Mouse (Mus musculus) embryonic facial prominence, embryonic 13.5 days (tissue): ENCODE results near the gene Olfr93. TPM values are rescaled to one million over a fixed set of nuclear protein-coding genes. Genes with fewer than 3 reads are reported as not detected.
"Not testable (repeated sequence)": the region's sequence is repeated elsewhere in the genome, so short reads cannot be mapped to it uniquely, and the experiment has no call there.

ENCODE experiments used
- ATAC-seq: fragments of 200-750 bp; cut with Nextera tagmentation; 2 replicates; pipeline ENCODE4 v1.8.0; 2017; ENCODE audit warnings: low read depth; ENCODE audit not compliant: insufficient number of reproducible peaks, insufficient read depth, low FRiP score, low TSS enrichment
- H3K27ac ChIP-seq: fragments of 300-500 bp; sonication (generic); 2 replicates; pipeline ENCODE4 v1.5.1; 2015; ENCODE audit warnings: moderate library complexity, mild to moderate bottlenecking, inconsistent platforms
- H3K27me3 ChIP-seq: fragments of 300-500 bp; sonication (generic); 2 replicates; pipeline ENCODE4 v1.6.1; 2015; ENCODE audit warnings: mild to moderate bottlenecking, inconsistent platforms
- H3K36me3 ChIP-seq: fragments of 300-500 bp; sonication (generic); 2 replicates; pipeline ENCODE4 v1.6.1; 2015; ENCODE audit warnings: mild to moderate bottlenecking, inconsistent platforms
- H3K4me1 ChIP-seq: fragments of 300-500 bp; sonication (generic); 2 replicates; pipeline ENCODE4 v1.6.1; 2015; ENCODE audit warnings: inconsistent platforms
- H3K4me2 ChIP-seq: fragments of 300-500 bp; sonication (generic); 2 replicates; pipeline ENCODE4 v1.6.1; 2015; ENCODE audit warnings: moderate library complexity, mild to moderate bottlenecking, inconsistent platforms
- H3K4me3 ChIP-seq: fragments of 300-500 bp; sonication (generic); 2 replicates; pipeline ENCODE4 v1.5.1; 2015; ENCODE audit warnings: mild to moderate bottlenecking, inconsistent platforms
- H3K9ac ChIP-seq: fragments of 300-500 bp; sonication (generic); 2 replicates; pipeline ENCODE4 v1.6.1; 2015; ENCODE audit warnings: mild to moderate bottlenecking, inconsistent platforms
- H3K9me3 ChIP-seq: fragments of 300-500 bp; sonication (generic); 2 replicates; pipeline ENCODE4 v1.6.1; 2016; ENCODE audit warnings: inconsistent platforms
- WGBS: fragments of 180-500 bp; shearing (Covaris S2); methylation state at CpG from one replicate; pipeline ENCODE4 v1.1.7; 2015; ENCODE audit warnings: mixed read lengths; 5-methylcytosine and 5-hydroxymethylcytosine counted together
- polyA plus RNA-seq: library from polyadenylated mRNA; unstranded; fragments of >200 nt; fragmentation: Nextera tagmentation; extraction: Ambion mirVana; gene quantifications from 2 replicates; pipeline ENCODE4 v1.2.1, GENCODE M21; 2015

Olfr93 gene
- not detected in 2 replicates for polyA plus RNA-seq

DNA sequence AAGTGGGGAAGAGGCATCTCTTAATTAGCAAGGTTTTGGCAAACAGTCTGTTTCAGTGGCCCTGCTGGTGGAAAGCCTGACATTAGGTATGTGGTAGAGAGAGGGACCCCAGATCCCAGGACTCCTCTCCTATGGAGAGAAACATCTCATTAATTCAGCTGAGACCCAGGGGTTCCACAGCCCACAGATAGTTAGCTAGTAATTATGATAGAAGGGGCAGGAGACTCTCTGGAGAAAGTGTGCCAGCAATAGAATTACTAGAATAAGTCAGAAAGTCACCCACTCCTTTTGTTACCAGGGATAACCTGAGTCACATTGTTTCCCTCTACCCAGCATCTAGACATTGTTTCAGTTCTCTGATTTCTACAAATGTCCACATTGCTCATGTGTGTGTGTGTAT is at the start of gene Olfr93:
Gene Olfr93 (minus strand): TSS at position 101 of the 400 bp plus-strand sequence.
- no peak for ATAC-seq
- Histone ChIP-seq H3K27ac (no peak within 1 kb of the TSS), H3K4me2 (no peak within 1 kb of the TSS), H3K4me3 (no peak within 1 kb of the TSS), H3K9me3 (no peaks in the 10 kb centered on the region), H3K9ac (no peak within 1 kb of the TSS), H3K27me3 (no peaks in the 10 kb centered on the region), H3K4me1 (no peaks in the 10 kb centered on the region), H3K36me3 (no peaks in the 10 kb centered on the region)

DNA sequence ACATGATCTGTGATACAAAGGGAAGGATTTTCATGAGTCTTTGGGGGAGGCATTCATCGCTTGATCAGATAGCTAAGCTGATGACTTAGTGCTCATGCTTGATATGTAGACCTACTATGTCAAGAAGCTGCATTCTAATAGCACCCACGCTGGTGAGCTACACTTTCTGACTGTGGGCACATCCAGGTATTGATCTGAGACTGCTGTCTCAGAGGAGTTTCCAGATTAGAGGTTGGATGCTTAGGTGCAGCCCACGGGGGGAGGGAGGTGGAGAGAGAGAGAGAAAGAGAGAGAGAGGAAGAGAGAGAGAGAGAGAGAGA is 42.6 kb upstream of the Olfr93 start:
- no peak overlapping the region for H3K4me3 ChIP-seq
- H3K27me3 ChIP-seq = peaks cover 14% of the 10 kb centered on the region; the same call in 1 of the 2 replicates
- no peaks in the 10 kb centered on the region for H3K36me3 ChIP-seq
- 27% methylated on average over 3 of the region's 3 CpGs for WGBS
- no peak overlapping the region for H3K9ac ChIP-seq
- H3K27ac ChIP-seq = no peak overlapping the region
- no peak overlapping the region for H3K4me2 ChIP-seq
- no peaks in the 10 kb centered on the region for H3K9me3 ChIP-seq
- ATAC-seq = no peak
- no peaks in the 10 kb centered on the region for H3K4me1 ChIP-seq

DNA sequence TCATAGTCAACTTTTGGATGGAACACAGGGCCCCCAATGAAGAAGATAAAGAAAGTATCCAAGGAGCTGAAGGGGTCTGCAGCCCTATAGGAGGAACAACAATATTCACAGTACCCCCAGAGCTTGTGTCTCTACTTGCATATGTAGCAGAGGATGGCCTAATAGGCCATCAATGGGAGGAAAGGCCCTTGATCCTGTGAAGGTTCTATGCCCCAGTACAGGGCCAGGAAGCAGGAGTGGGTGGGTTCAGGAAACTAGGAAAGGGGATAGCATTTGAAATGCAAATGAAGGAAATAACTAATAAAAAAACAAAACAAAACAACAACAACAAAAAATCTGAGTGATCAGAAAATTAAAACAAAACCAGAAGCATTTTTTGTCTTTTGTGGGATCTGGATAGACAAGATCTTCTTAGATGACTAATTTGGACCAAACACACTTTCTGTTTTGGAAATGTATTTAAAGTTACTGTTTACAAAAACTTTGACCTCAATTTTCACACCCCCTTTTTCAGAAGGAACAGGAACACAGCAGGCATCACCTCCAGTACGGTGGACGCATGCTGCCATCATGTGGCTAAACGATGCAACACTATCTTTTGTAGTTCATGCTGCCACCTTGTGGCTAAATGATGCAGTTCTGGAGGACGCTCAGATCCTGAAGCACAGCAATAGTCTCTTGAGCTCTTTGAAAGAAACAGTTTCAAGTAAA is 42.1 kb upstream of the Olfr93 start:
- ATAC-seq = no peak
- Histone ChIP-seq H3K9me3 (no peaks in the 10 kb centered on the region), H3K36me3 (no peaks in the 10 kb centered on the region), H3K4me3 (no peak overlapping the region), H3K9ac (no peak overlapping the region), H3K4me2 (no peak overlapping the region), H3K27me3 (peaks cover 19% of the 10 kb centered on the region), H3K4me1 (no peaks in the 10 kb centered on the region), H3K27ac (no peak overlapping the region)
- 0% methylated on average over 4 of the region's 4 CpGs for WGBS

DNA sequence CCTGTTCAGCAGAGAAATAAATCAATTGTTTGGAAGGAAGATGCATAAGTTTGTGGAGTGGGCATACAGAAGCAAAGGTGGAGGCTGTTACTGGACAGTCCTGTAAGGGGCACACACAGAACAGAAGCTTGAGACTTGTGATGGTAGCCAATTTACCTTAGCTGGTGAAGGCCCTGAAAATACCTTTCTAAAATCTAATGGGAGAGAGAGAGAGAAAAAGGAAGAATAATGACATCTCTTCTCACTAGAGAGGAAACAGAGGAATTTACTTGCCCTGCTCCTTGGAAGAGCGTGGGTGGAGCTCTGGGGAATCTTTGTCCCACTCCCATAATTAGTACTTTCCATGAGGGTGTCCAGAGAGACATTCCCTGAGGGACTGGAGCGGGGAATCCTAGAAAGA is 39.6 kb upstream of the Olfr93 start, which contains the start of gene Olfr94:
Gene Olfr94 (minus strand): TSS at position 101 of the 400 bp plus-strand sequence.
- Histone ChIP-seq H3K27me3 (peaks cover 39% of the 10 kb centered on the region), H3K27ac (no peak within 1 kb of the TSS), H3K4me2 (no peak within 1 kb of the TSS), H3K9me3 (no peaks in the 10 kb centered on the region), H3K4me3 (no peak within 1 kb of the TSS), H3K4me1 (peaks cover 9% of the 10 kb centered on the region; the same call in 1 of the 2 replicates), H3K9ac (no peak within 1 kb of the TSS), H3K36me3 (no peaks in the 10 kb centered on the region)
- 53% methylated on average over 2 of the region's 2 CpGs for WGBS
- no peak for ATAC-seq

DNA sequence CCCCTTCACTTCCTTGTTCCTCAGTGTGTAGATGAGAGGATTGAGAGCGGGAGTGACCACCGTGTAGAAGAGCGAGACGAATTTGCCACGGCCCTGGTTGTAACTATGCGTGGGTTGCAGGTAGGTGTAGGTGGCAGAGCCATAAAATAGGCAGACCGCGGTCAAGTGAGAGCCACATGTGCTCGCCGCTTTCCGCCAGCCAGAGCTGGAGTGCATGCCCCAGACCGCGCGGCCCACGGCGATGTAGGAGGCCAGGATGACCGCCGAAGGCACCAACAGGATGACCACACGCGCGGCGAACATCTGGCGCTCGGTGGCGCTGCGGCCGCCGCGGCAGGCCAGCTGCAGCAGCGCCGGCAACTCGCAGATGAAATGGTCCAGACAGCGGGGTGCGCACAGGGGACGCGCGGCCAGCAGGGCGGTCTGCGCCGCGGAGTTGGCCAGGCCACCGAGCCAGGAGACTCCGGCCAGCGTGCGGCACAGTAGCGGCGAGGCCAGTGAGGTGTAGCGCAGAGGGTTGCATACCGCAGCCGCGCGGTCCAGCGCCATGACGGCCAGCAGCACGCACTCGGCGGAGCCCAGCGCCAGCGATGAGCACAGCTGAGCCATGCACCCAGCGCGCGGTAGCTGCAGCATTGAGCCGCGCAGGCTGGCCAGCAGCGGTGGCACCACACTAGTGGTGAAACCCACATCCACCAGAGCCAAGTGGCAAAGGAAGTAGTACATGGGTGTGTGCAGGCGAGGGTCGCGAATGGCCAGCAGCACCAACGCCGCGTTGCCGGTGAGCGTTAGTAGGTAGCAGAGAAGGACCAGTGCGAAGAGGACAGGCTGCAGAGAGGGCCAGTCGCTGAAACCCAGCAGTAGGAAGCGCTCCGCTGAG is 35.8 kb upstream of the Olfr93 start:
- Histone ChIP-seq H3K27ac (no peak overlapping the region), H3K36me3 (no peaks in the 10 kb centered on the region), H3K4me1 (peaks cover 9% of the 10 kb centered on the region; the same call in 1 of the 2 replicates), H3K27me3 (peaks cover 50% of the 10 kb centered on the region), H3K4me3 (peak overlapping the region; percentile 57), H3K4me2 (peak overlapping the region; percentile 97), H3K9ac (peak overlapping the region; percentile 62), H3K9me3 (no peaks in the 10 kb centered on the region)
- under 1% methylated on average over 73 of the region's 77 CpGs for WGBS
- peak; percentile 67; the same call in 1 of the 2 replicates for ATAC-seq

DNA sequence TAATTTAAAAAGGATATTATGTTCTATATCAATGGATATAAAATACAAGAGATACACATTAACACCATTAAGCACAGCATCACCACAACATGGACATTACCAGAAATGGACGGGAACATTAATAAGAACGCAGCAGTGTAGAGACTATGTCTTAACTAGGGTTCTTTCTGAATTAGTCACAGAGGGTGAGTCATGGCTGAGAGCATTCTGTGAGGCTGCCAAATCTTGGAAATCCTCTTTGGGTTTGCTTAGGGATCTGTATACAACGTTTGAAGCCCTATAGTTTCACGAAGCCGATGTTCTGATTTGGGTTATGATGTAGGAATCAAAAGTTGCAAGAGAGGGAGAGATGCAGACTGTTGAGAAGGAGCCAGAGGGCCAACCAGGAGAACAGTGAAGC is 33.5 kb upstream of the Olfr93 start:
- ATAC-seq = no peak

DNA sequence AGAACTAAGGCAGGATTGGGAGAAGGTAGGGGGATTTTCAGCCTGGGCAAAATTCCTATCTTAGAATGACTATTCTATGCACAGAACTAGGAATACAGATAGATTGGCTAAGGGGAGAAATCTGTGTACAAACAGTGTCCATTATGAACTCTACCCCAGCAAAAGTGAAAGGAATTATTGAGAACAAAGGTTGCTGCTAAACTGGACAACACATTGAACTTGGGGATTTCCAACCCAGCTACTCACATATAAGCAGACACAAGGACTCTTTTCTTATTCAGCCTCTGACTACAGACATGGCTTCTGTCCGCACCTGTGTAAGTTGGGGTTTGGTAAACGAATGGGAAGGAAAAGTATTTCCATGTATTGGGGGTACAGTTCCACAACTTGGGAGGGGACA is 32.4 kb upstream of the Olfr93 start, which contains the start of gene Ubd:
Gene Ubd (plus strand): TSS at position 237 of the 400 bp plus-strand sequence.
- H3K36me3 ChIP-seq = no peaks in the 10 kb centered on the region
- peaks cover 40% of the 10 kb centered on the region for H3K27me3 ChIP-seq
- H3K4me3 ChIP-seq = no peak within 1 kb of the TSS
- peaks cover 9% of the 10 kb centered on the region; the same call in 1 of the 2 replicates for H3K4me1 ChIP-seq
- no peak within 1 kb of the TSS for H3K9ac ChIP-seq
- 88% methylated on average over 2 of the region's 2 CpGs for WGBS
- H3K4me2 ChIP-seq = no peak within 1 kb of the TSS
- H3K27ac ChIP-seq = no peak within 1 kb of the TSS
- ATAC-seq = no peak
- no peaks in the 10 kb centered on the region for H3K9me3 ChIP-seq

More for the DNA sequence above, 33.5 kb upstream of the Olfr93 start:
- Histone ChIP-seq H3K36me3 (no peaks in the 10 kb centered on the region), H3K27ac (no peak overlapping the region), H3K4me3 (no peak overlapping the region), H3K9me3 (no peaks in the 10 kb centered on the region), H3K27me3 (peaks cover 42% of the 10 kb centered on the region), H3K9ac (no peak overlapping the region), H3K4me2 (no peak overlapping the region), H3K4me1 (peaks cover 9% of the 10 kb centered on the region; the same call in 1 of the 2 replicates)
- WGBS = 82% methylated on average over 5 of the region's 5 CpGs

DNA sequence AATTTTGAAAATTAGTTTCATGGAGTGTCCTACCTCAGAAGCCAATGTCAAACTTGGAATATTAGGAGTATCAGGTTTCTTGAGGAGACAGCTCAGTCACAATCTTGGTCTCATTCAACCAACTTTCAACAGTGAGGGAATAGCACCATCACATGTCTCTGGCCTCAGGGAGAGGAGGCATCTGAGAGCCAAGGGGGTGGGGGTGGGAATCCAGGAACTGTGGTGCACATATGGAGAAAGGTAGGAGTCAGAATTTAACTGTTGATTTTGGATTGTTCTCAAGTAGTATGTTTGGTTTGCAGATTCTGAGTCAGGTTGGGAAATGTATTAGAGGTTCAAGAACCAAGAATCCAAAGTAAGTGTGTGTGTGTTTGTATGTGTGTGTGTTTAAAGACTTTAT is 31.7 kb upstream of the Olfr93 start:
- no peaks in the 10 kb centered on the region for H3K9me3 ChIP-seq
- H3K27ac ChIP-seq = no peak overlapping the region
- H3K4me3 ChIP-seq = no peak overlapping the region
- no peak overlapping the region for H3K4me2 ChIP-seq
- H3K27me3 ChIP-seq = peaks cover 34% of the 10 kb centered on the region
- ATAC-seq = no peak
- H3K4me1 ChIP-seq = peaks cover 9% of the 10 kb centered on the region; the same call in 1 of the 2 replicates
- H3K36me3 ChIP-seq = no peaks in the 10 kb centered on the region
- H3K9ac ChIP-seq = no peak overlapping the region

DNA sequence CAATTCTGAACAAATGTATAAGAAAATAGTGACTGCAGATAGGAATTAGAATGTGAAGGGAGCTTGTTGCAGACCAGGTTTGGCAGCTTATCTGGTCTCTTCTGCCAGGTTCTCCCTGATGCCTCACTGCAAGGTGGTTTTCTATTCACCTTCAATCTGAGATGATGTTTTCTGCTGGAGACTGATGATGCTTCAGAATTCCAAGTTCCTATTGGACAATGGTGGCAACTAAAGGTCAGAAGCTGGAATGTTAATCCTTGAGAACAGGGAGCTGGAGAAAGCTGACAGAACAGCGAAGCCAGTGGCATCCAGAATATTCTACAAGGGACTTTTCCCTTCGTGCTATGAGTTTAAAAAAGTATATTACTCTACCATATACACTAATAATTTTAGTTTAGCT is 29.4 kb upstream of the Olfr93 start:
- no peak overlapping the region for H3K4me3 ChIP-seq
- H3K4me2 ChIP-seq = no peak overlapping the region
- H3K4me1 ChIP-seq = no peaks in the 10 kb centered on the region
- no peaks in the 10 kb centered on the region for H3K9me3 ChIP-seq
- ATAC-seq = no peak
- 35% methylated on average over 2 of the region's 2 CpGs for WGBS
- no peak overlapping the region for H3K9ac ChIP-seq
- no peak overlapping the region for H3K27ac ChIP-seq
- H3K27me3 ChIP-seq = peaks cover 10% of the 10 kb centered on the region
- no peaks in the 10 kb centered on the region for H3K36me3 ChIP-seq

DNA sequence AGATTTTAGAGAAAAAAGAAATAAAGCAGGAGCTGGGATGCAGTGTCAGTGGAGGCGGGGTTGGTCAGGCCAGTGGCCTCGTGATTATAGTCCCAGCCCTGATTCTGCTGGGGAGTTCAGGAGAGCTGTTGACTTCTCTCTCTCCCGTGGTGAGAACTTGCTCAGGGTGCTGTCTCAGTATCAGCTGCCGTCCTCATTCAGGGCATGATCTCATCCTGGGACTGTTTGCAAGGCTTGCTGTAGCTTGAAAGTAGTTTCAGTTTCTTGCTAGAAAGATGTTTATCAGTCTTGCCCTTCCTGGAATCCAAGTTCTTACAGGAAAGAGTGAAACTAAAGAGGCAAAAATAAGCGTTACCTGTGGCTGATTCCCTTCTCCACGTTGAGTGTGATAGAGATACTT is 24.2 kb upstream of the Olfr93 start:
- Histone ChIP-seq H3K27me3 (no peaks in the 10 kb centered on the region; the same call in 1 of the 2 replicates), H3K36me3 (no peaks in the 10 kb centered on the region), H3K27ac (no peak overlapping the region), H3K9me3 (no peaks in the 10 kb centered on the region), H3K4me3 (no peak overlapping the region), H3K4me1 (no peaks in the 10 kb centered on the region), H3K4me2 (no peak overlapping the region), H3K9ac (no peak overlapping the region)
- WGBS = 41% methylated on average over 6 of the region's 6 CpGs
- ATAC-seq = no peak

DNA sequence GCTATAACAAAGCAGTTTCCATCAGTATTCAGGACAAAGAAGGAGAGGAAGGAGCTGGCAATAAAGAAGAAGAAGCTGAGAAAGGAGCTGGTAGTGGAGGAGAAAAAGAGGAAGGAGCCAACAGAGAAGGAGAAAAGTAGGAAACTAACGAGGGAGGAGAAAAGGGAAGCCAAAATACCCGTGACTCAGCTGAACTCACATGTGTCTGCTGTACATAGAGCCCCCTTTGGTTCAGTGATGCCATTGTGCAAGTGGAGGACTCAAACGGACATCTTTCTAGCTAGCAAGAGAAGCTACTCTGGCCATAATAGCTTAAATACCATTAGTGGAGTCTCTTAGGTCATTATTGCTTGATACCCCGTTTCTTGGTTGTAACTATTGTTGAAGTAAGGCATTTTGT is 29.9 kb downstream of the Olfr93 start:
- H3K9ac ChIP-seq, H3K4me3 ChIP-seq, H3K4me2 ChIP-seq, H3K36me3 ChIP-seq, H3K4me1 ChIP-seq, H3K27me3 ChIP-seq, H3K9me3 ChIP-seq, H3K27ac ChIP-seq, ATAC-seq: not testable (repeated sequence)
- WGBS = 64% methylated on average over 4 of the region's 4 CpGs

DNA sequence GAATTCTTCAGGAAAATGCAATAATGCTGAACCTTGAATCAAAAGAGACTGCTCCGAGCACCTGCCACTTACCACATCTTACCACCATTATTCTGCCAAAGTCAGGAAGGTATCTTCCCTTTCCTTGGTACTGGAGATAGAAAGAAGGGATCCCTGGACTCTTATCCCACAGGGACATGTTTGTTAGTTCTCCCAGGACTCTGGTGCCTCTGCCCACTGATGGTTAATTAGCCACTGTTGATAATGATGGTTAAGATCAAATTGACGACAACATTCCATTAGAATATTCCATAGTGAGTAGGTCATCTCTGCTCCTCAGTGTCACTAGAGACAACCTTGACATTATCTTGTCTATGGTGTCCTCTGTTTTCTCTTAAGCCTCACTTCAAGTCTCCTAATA is 41.3 kb downstream of the Olfr93 start, which contains the start of gene Olfr92:
Gene Olfr92 (minus strand): TSS at position 101 of the 400 bp plus-strand sequence.
- no peaks in the 10 kb centered on the region for H3K27me3 ChIP-seq
- no peaks in the 10 kb centered on the region for H3K9me3 ChIP-seq
- ATAC-seq = no peak
- H3K4me3 ChIP-seq = no peak within 1 kb of the TSS
- no peak within 1 kb of the TSS for H3K27ac ChIP-seq
- H3K36me3 ChIP-seq = no peaks in the 10 kb centered on the region
- H3K4me1 ChIP-seq = no peaks in the 10 kb centered on the region
- 91% methylated on average over 2 of the region's 2 CpGs for WGBS
- no peak within 1 kb of the TSS for H3K9ac ChIP-seq
- H3K4me2 ChIP-seq = no peak within 1 kb of the TSS
